Mouse (Mus musculus) MEL (cell line): Measurements from ENCODE around the gene Med13l.

ENCODE experiments used
- CHD1 ChIP-seq: IDR thresholded peaks from 2 replicates; pipeline ENCODE4 v1.6.1; 2012; ENCODE audit warnings: low read depth, mild to moderate bottlenecking, inconsistent platforms, low read length, improper control_type of control experiment
- CTCF ChIP-seq, 3 experiments: IDR thresholded peaks in 2 of 3; conservative IDR thresholded peaks in 1 of 3; 2 replicates each; pipeline ENCODE4 v1.5.1; 2011 to 2012; ENCODE audit warnings: low read length in 3 of 3, low read depth in 2 of 3, mild to moderate bottlenecking in 2 of 3, improper control_type of control experiment in 1 of 3, inconsistent platforms in 1 of 3, mixed read lengths in 1 of 3, moderate library complexity in 1 of 3; ENCODE audit not compliant: control insufficient read depth in 1 of 3, insufficient read depth in 1 of 3, poor library complexity in 1 of 3, severe bottlenecking in 1 of 3
- GATA1 ChIP-seq: IDR thresholded peaks from 2 replicates; pipeline ENCODE4 v1.6.1; 2011; ENCODE audit warnings: low read depth, low read length, improper control_type of control experiment
- MAX ChIP-seq: IDR thresholded peaks from 2 replicates; pipeline ENCODE4 v1.6.1; 2011; ENCODE audit warnings: low read length, improper control_type of control experiment
- NRF1 ChIP-seq: IDR thresholded peaks from 2 replicates; pipeline ENCODE4 v1.6.1; 2014; ENCODE audit warnings: low read depth, mild to moderate bottlenecking, inconsistent platforms, low read length, improper control_type of control experiment, moderate library complexity; ENCODE audit not compliant: poor library complexity, insufficient read depth, severe bottlenecking
- POLR2A ChIP-seq, 2 experiments: IDR thresholded peaks; 2 replicates each; pipeline ENCODE4 v1.6.1; 2011 to 2012; ENCODE audit warnings: low read length in 2 of 2, mild to moderate bottlenecking in 2 of 2, control low read depth in 1 of 2, improper control_type of control experiment in 1 of 2, low read depth in 1 of 2, moderate library complexity in 1 of 2; ENCODE audit not compliant: control insufficient read depth in 1 of 2, insufficient read depth in 1 of 2, poor library complexity in 1 of 2
- RAD21 ChIP-seq: IDR thresholded peaks from 2 replicates; pipeline ENCODE4 v1.6.1; 2011; ENCODE audit warnings: mild to moderate bottlenecking, low read depth, low read length, improper control_type of control experiment

- TF ChIP-seq NRF1, result no peak
- no peak for TF ChIP-seq CTCF (IDR thresholded peaks at IDR 0.05 in 2 of 3, conservative IDR thresholded peaks at IDR 0.05 in 1 of 3; ENCODE audit: control insufficient read depth in 1 of 3, insufficient read depth in 1 of 3, low read depth in 2 of 3, low read length in 3 of 3, poor library complexity in 1 of 3, severe bottlenecking in 1 of 3)
- no peak for TF ChIP-seq CHD1
- TF ChIP-seq MAX, result no peak
- no peak for TF ChIP-seq RAD21
- no peak for TF ChIP-seq GATA1
- no peak for TF ChIP-seq POLR2A (IDR thresholded peaks at IDR 0.05; ENCODE audit: control insufficient read depth in 1 of 2, insufficient read depth in 1 of 2, low read depth in 1 of 2, low read length in 2 of 2, poor library complexity in 1 of 2)
These were observed 97.9 kb downstream of the Med13l start for GRCm38 (mm10) chr5:118658256-118658837.
